Mouse (Mus musculus) hindbrain, embryonic 11.5 days (tissue): ENCODE measurements around the gene Atp5g1. TPM values are rescaled to one million over a fixed set of nuclear protein-coding genes. Genes with fewer than 3 reads are reported as not detected.

Experiments
- ATAC-seq: fragments of 200-750 bp; cut with Nextera tagmentation; 2 replicates; pipeline ENCODE4 v1.8.0; 2017; ENCODE audit warnings: mild to moderate bottlenecking, moderate TSS enrichment, moderate library complexity; ENCODE audit not compliant: low FRiP score
- DNase-seq: peaks from one replicate; pipeline ENCODE4 v3.0.0-alpha.2; 2015; ENCODE audit warnings: low spot score
- H3K27ac ChIP-seq: fragments of 300-500 bp; sonication (generic); 2 replicates; pipeline ENCODE4 v1.5.1; 2014; ENCODE audit warnings: mild to moderate bottlenecking, low read depth, low read length
- H3K27me3 ChIP-seq: fragments of 300-500 bp; sonication (generic); 2 replicates; pipeline ENCODE4 v1.6.1; 2014; ENCODE audit warnings: mild to moderate bottlenecking, low read length, moderate library complexity, mixed read lengths; ENCODE audit not compliant: control insufficient read depth, insufficient read depth
- H3K36me3 ChIP-seq: fragments of 300-500 bp; sonication (generic); 2 replicates; pipeline ENCODE4 v1.6.1; 2014; ENCODE audit warnings: mild to moderate bottlenecking, low read length, moderate library complexity, mixed read lengths; ENCODE audit not compliant: control insufficient read depth, insufficient read depth
- H3K4me1 ChIP-seq: fragments of 300-500 bp; sonication (generic); replicated peaks from 2 replicates; pipeline ENCODE4 v1.6.1; 2014; ENCODE audit warnings: low read length, mixed read lengths; ENCODE audit not compliant: control insufficient read depth, insufficient read depth
- H3K4me2 ChIP-seq: fragments of 300-500 bp; sonication (generic); replicated peaks from 2 replicates; pipeline ENCODE4 v1.6.1; 2014; ENCODE audit warnings: mild to moderate bottlenecking, low read depth, low read length
- H3K4me3 ChIP-seq: fragments of 300-500 bp; sonication (generic); 2 replicates; pipeline ENCODE4 v1.5.1; 2014; ENCODE audit warnings: low read depth, low read length
- H3K9ac ChIP-seq: fragments of 300-500 bp; sonication (generic); 2 replicates; pipeline ENCODE4 v1.6.1; 2014; ENCODE audit warnings: low read depth, low read length
- H3K9me3 ChIP-seq: fragments of 300-500 bp; sonication (generic); 2 replicates; pipeline ENCODE4 v1.6.1; 2016; ENCODE audit warnings: low read length; ENCODE audit not compliant: control insufficient read depth
- WGBS: fragments of 180-500 bp; shearing (Covaris S2); extraction: QIAGEN DNeasy Blood & Tissue Kit; methylation state at CpG from one replicate; pipeline ENCODE4 v1.1.7; 2014; 5-methylcytosine and 5-hydroxymethylcytosine counted together
- polyA plus RNA-seq: library from polyadenylated mRNA; unstranded; fragments of >200 nt; fragmentation: Nextera tagmentation; extraction: Ambion mirVana; gene quantifications from 2 replicates; pipeline ENCODE4 v1.2.1, GENCODE M21; 2014

Atp5g1 gene
- polyA plus RNA-seq, 1 experiment from 2014 or later: 474 TPM

DNA sequence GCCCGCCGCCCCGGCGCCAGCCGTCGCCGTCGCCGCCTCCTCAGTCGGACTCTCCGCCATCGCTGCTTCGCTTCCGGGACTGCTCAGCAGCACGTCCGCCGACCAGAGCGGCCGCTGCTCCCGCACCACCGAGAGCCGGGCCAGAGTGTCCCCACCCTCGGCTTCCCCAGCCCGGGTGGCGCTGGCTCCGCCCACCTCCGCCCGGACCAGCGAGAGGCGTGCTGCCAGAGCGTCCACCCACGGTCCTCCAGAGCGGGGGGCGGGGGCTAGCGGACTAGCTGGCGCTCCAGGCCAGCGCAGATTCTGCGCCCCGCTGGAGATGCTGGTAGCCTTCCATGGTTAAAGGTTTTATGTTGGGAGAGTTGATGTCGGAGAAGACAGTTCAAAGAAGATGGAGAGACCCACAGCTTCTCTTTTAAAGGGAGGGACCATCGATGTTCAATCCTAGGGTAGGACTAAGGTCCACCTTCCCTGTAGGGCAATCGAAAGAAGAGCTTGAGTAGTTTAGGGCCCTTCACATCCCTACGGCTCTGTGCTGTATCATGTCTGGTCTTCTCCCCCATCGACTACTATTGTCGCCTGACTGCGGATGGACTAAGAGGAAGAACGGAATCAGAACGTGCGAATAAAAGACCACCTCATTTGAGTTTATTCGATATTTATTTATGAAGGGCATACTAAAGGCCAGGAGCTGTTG is 10.1 kb downstream of the Atp5g1 start, which contains the start of gene Ube2z:
Ube2z (minus strand) TSS at position 174 of the 697 bp plus-strand sequence.
- H3K27ac ChIP-seq: peak within 1 kb of the TSS; percentile 70
- peaks cover 6% of the 10 kb centered on the region; the same call in 1 of the 2 replicates for H3K36me3 ChIP-seq
- H3K27me3 ChIP-seq: no peaks in the 10 kb centered on the region
- peak within 1 kb of the TSS; percentile 73 for H3K4me2 ChIP-seq
- peak; percentile 99 for DNase-seq
- ATAC-seq: peak; percentile 99
- 5% methylated on average over 41 of the region's 50 CpGs for WGBS
- H3K9me3 ChIP-seq: no peaks in the 10 kb centered on the region
- H3K4me3 ChIP-seq: peak within 1 kb of the TSS; percentile 91
- peak within 1 kb of the TSS; percentile 80 for H3K9ac ChIP-seq
- H3K4me1 ChIP-seq: no peaks in the 10 kb centered on the region

GRCm38 (mm10) chr11:96064521-96065214 is 10.8 kb downstream of the Atp5g1 start:
- peak overlapping the region; percentile 80 for H3K9ac ChIP-seq
- peak overlapping the region; percentile 73 for H3K4me2 ChIP-seq
- WGBS: under 1% methylated on average over 36 of the region's 64 CpGs
- DNase-seq (peak; percentile 54), ATAC-seq (peak; percentile 69)
- no peaks in the 10 kb centered on the region for H3K4me1 ChIP-seq
- peaks cover 7% of the 10 kb centered on the region; the same call in 1 of the 2 replicates for H3K36me3 ChIP-seq
- peak overlapping the region; percentile 70 for H3K27ac ChIP-seq
- peak overlapping the region; percentile 91 for H3K4me3 ChIP-seq
- no peaks in the 10 kb centered on the region for H3K27me3 ChIP-seq
- no peaks in the 10 kb centered on the region for H3K9me3 ChIP-seq

DNA sequence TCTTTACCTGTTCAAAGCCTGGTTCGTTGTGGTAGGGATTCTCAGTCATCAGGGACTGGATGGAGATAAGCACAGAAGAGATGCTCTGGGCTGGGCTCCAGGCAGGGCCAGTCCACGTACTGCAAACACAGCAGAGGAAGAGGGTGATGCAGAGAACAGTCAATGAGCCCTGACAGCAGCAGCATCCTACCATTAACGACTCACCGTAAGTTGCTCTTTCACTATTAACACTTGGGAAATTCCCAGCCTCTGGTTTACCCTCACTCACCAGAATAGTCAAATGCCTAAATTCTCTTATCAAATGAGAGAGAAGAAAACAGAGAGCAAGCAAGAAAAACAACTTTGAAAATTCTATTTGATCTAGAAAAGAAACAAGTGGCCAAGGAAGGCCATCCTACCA is 17.2 kb downstream of the Atp5g1 start:
- no peaks in the 10 kb centered on the region for H3K4me1 ChIP-seq
- no peak for ATAC-seq
- H3K27ac ChIP-seq: no peak overlapping the region
- peaks cover 14% of the 10 kb centered on the region; the same call in 1 of the 2 replicates for H3K36me3 ChIP-seq
- no peak for DNase-seq
- no peak overlapping the region for H3K4me2 ChIP-seq
- WGBS: 95% methylated on average over 4 of the region's 4 CpGs
- H3K9me3 ChIP-seq: no peaks in the 10 kb centered on the region
- H3K4me3 ChIP-seq: no peak overlapping the region
- no peak overlapping the region for H3K9ac ChIP-seq
- H3K27me3 ChIP-seq: no peaks in the 10 kb centered on the region

- no peak for DNase-seq
- Histone ChIP-seq H3K36me3 (peaks cover 22% of the 10 kb centered on the region; the same call in 1 of the 2 replicates), H3K4me3 (no peak overlapping the region), H3K27me3 (no peaks in the 10 kb centered on the region), H3K4me1 (no peaks in the 10 kb centered on the region), H3K27ac (no peak overlapping the region), H3K9me3 (no peaks in the 10 kb centered on the region), H3K4me2 (no peak overlapping the region), H3K9ac (no peak overlapping the region)
- no peak for ATAC-seq
- 93% methylated on average over 3 of the region's 3 CpGs for WGBS
These were observed 24.6 kb downstream of the Atp5g1 start for GRCm38 (mm10) chr11:96050854-96051253.

DNA sequence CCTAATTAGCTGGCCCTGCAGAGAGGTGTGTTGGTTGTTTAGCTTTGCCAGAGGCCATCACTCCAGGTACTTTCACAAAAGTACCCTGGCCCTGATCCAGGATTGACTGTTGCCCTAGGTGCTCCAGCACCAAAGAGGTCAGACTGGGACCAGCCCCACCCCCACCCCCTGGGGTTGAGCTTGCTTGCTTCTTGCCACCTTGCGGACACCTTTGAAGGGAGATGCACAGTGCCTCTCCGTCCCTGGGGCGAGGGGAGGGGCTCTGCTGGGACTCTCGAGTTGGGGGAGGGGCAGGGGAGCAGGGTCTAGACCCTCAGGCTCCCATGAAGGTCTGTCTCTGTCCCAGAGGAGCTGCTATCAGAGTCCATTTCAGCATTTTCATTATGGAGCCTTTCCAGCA is 25.5 kb downstream of the Atp5g1 start:
- Histone ChIP-seq H3K36me3 (peaks cover 22% of the 10 kb centered on the region; the same call in 1 of the 2 replicates), H3K4me2 (no peak overlapping the region), H3K4me1 (no peaks in the 10 kb centered on the region), H3K27ac (no peak overlapping the region), H3K9me3 (no peaks in the 10 kb centered on the region), H3K4me3 (no peak overlapping the region), H3K9ac (no peak overlapping the region), H3K27me3 (no peaks in the 10 kb centered on the region)
- ATAC-seq (no peak), DNase-seq (no peak)
- 87% methylated on average over 4 of the region's 4 CpGs for WGBS

- no peak overlapping the region for H3K4me3 ChIP-seq
- H3K27me3 ChIP-seq: no peaks in the 10 kb centered on the region
- WGBS: 87% methylated on average over 4 of the region's 4 CpGs
- H3K27ac ChIP-seq: no peak overlapping the region
- no peak for DNase-seq
- H3K4me1 ChIP-seq: no peaks in the 10 kb centered on the region
- H3K9ac ChIP-seq: no peak overlapping the region
- no peaks in the 10 kb centered on the region for H3K9me3 ChIP-seq
- peaks cover 19% of the 10 kb centered on the region; the same call in 1 of the 2 replicates for H3K36me3 ChIP-seq
- no peak for ATAC-seq
- no peak overlapping the region for H3K4me2 ChIP-seq
These were observed 27.7 kb downstream of the Atp5g1 start for GRCm38 (mm10) chr11:96047469-96048373.

- no peaks in the 10 kb centered on the region for H3K4me1 ChIP-seq
- WGBS: 81% methylated on average over 2 of the region's 2 CpGs
- peaks cover 18% of the 10 kb centered on the region; the same call in 1 of the 2 replicates for H3K36me3 ChIP-seq
- no peak overlapping the region for H3K4me3 ChIP-seq
- no peaks in the 10 kb centered on the region for H3K27me3 ChIP-seq
- no peak overlapping the region for H3K4me2 ChIP-seq
- no peak overlapping the region for H3K27ac ChIP-seq
- no peaks in the 10 kb centered on the region for H3K9me3 ChIP-seq
- ATAC-seq: no peak
- no peak overlapping the region for H3K9ac ChIP-seq
- no peak for DNase-seq
These were observed 28.7 kb downstream of the Atp5g1 start for GRCm38 (mm10) chr11:96046793-96047192.

GRCm38 (mm10) chr11:96046028-96046427 is 29.4 kb downstream of the Atp5g1 start:
- DNase-seq (no peak), ATAC-seq (no peak)
- Histone ChIP-seq H3K36me3 (peaks cover 16% of the 10 kb centered on the region; the same call in 1 of the 2 replicates), H3K4me2 (no peak overlapping the region), H3K4me3 (no peak overlapping the region), H3K9ac (no peak overlapping the region), H3K4me1 (no peaks in the 10 kb centered on the region), H3K27me3 (no peaks in the 10 kb centered on the region), H3K9me3 (no peaks in the 10 kb centered on the region), H3K27ac (no peak overlapping the region)
- 85% methylated on average over 8 of the region's 8 CpGs for WGBS
